Mouse (Mus musculus): ENCODE data around the gene Rnf145. TPM values are rescaled to one million over a fixed set of nuclear protein-coding genes. Genes with fewer than 3 reads are reported as not detected.

Rnf145 gene
- polyA plus RNA-seq (2017; shearing (Covaris generic)) = 10 to 100 TPM; 49.3 to 67.5 (median 63.5) TPM

GRCm38 (mm10) chr11:44518281-44519095 is at the start of gene Rnf145:
Gene Rnf145, plus strand, starts transcription at chr11:44518964.
- peak; percentile 36 for ATAC-seq

DNA sequence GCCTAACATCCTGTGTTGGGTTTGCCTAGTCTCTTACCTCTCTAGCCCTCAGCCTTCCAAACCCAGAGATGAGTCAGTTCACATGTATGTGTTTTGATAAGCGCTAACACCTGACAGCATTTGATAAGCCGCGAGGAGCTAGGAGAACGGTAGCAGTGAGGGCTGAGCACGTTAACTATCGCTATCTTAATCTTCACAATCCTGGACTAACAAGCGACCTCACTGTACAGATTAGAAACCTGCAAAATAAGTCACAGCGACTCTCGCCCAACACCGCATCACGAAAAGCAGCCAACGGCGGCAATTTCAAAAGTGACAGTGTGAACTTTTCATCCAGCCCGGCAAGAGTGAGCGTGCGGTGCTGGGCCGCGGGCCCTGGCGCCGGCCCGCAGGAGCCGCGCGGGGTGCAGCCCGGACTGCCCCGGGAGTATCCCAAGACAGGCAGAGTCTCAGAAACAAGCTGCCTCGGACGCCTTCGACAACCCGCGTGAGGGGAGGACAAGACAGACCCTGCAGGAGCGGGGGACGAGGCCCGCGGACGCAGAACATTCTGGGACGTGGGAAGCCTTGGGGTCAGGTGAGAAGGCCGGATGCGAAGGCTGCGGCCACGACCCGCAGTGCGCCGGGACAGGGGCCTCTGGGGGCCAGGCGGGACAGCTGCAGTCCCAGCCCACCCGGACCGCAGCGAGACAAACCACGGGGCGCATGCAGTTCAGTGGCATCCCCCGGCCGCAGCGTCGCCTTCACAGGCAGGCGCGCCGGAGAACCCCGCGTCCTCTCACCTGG is 48.9 kb upstream of the Rnf145 start:
- peak; percentile 55 for ATAC-seq

- ATAC-seq = peak; percentile 79
Measured at GRCm38 (mm10) chr11:44470432-44471336, 48.1 kb upstream of the Rnf145 start, which contains the start of gene Ublcp1. Gene Ublcp1, minus strand, starts transcription at chr11:44470498.

DNA sequence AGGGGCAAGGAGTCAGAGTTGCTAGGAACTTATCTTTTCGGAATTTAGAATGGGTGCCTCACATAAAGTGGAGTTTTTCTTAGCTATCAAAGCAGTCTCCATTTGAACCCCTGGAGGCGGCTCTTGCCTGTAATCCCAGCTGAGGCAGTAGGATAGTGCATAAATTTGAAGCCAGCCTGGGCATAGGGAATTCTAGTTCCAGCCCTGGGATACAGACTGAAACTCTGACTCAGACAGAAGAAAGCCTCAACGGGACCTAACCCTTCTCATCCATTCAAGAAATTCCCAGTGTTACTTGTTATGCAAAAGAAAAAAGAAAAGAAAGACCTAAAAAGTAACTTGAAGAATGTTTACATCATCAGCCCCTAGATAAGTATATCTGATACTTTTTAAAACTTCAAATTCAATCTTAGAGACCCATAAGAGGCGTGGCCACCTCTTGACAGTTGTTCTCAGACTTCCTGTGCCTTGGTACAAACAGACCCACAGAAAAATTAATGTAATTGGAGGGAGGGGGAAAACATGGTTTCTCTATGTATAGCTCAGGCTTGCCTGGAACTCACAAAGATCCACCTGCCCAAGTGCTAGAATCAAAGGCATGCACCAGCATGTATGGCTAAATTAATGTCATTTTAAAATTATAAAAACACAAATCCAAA is 47.3 kb upstream of the Rnf145 start:
- no peak for ATAC-seq

DNA sequence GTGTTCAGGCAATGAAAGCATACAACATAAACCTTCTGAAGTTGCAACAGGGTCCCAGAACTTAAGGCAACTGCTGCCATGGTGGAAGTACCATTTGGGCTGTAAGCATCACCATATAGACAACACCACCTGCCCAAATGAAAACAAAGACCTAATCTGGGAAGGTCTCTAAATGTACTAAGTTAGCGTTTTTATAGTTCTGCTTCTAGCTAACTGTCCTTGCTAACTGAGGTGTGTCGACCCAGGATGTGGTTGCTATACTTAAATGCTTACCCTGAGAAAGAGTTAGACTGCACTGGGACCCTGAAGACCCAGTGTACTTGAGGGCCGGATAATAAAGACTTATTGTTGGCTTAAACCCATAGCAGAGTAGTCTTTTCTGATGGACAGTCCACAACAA is 43.3 kb upstream of the Rnf145 start:
- ATAC-seq = no peak

- ATAC-seq = peak; percentile 67
Measured at GRCm38 (mm10) chr11:44476445-44476844, 42.3 kb upstream of the Rnf145 start.

DNA sequence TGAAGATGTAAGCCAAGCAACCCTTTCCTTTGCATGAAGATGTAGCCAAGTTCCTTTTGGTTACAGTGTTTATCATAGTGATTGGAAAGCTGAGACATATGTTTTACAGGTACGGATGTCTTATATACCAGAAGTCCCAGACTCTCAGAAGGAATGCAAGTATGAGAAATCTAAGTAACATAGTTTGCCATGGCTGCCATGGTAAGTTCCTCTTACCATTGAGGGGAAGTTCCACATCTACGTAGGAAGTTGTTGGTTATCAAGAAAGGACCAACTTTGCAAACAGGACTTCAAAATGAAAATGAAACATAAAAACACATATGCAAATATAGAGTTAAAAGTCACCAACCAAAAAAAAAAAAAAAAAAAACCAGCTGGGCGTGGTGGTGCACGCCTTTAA is 40.4 kb upstream of the Rnf145 start:
- ATAC-seq = no peak

GRCm38 (mm10) chr11:44480246-44480645 is 38.5 kb upstream of the Rnf145 start:
- no peak for ATAC-seq

DNA sequence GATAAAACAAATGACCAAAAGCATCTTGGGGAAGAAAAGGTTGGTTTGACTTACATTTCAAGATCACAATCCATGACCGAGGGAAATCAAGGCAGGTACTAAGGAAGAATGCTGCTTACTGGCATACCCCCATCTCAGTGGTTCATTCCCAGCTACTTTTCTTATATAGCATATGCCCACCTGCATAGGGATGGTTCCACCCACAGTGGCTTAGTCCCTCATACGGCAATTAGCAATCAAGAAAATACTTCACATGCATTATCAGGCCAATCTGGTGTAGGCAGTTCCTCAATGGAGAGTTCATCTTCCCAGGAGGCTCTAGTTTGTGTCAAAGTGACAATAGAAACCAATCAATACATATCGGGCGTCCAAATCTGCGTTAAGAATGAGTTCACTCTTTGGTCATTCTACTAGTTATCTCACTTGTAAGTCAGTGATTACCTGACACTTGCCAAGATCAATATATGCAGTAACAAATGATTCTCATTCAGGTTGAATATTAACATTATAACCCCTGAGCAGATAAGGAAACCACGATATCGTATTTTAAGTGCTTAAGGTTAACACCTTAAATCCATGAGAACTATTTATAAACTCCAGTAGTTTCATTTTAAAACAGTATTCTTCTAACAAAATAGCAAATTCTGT is 33.6 kb upstream of the Rnf145 start:
- no peak for ATAC-seq

GRCm38 (mm10) chr11:44489117-44489516 is 29.6 kb upstream of the Rnf145 start:
- no peak for ATAC-seq

DNA sequence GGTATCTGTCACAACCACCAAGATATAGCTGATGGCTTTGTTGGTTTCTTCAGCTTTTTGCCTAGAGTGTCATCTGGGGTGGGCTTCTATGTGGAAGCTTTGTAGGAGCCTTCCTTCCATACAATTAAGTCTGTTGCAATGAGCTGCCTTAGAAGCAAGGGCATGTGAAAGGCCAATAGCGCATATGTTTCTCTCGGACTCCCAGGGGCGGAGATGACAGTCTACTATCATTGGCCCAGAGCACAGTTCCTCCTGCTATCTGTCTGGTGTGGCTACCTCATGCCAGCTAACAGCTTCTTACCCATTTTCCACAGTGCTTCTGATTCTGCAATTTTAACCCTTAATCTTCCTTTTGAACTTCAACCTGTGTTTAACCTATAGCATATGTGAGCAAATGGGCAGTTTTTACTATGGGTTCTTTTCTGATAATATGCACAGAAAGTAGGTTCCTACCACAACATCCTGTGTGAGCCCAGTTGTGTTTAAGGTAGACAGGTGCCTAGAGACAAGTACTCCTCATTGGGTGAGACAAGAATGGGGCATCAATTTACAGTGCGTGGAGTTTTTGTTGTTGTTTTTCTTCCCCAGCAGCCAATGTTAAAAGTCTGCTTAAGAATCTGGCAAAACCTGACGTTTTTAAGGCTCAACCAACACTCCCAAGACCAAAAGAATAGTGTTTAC is 24.0 kb upstream of the Rnf145 start:
- peak; percentile 54 for ATAC-seq

DNA sequence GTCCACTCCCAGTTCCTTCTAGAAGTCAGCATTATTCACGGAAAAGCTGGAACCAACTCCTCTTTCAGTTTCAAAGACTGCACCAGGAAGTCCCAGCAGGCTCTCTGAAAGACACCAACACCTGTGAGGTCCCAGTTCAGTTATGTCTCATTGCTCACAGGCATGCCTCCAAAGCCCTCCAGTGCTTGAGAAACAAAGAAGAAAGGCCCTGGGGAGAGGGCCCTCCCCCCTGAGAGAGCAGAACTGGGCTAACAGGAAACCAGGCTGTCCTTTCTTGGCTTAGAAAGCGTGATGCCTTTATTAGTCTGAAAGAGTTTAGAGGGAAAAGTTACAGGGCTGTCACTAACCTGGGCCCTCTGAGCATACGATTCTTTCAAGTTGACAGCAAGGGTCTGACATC is 22.5 kb upstream of the Rnf145 start:
- ATAC-seq = peak; percentile 64

DNA sequence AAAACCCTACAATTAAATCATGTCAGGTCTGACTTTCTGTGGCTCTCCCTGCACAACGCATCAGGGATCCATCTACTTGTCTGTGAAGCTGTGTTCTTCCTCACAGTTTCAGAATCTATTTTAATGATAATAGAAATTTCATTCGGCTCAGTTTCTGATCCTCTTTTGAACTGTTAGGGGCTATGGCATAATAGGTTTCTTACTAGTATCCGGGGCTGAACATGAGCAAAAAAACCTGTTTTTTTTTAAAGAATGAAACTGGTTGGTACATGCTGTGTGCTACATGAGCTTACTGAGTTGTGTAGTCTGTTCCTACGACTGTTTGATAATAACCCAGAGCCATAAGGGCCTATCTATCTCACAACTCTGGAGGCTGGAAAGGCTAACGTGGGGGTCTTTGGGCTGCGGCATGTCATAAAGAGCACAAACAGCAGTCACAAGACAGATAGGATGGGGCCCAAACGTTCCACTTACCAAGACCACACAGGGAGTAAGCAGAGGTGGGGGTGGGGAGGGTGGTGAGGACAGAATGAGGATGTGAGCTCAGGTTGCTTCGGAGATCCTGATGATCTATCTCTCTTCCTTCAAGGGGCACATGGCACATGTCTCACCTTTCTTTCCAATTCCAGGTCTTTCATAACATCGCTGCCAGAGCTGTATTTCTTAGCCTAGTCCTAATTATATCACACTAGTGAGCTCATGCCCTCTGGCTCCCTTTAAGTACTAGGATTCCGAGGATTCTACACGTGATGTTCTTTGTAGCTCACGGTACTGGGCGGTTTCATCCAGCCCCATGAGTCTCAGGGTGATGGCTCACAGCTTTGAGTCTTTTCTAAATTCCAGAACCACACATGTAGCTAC is 20.1 kb upstream of the Rnf145 start:
- ATAC-seq = no peak

DNA sequence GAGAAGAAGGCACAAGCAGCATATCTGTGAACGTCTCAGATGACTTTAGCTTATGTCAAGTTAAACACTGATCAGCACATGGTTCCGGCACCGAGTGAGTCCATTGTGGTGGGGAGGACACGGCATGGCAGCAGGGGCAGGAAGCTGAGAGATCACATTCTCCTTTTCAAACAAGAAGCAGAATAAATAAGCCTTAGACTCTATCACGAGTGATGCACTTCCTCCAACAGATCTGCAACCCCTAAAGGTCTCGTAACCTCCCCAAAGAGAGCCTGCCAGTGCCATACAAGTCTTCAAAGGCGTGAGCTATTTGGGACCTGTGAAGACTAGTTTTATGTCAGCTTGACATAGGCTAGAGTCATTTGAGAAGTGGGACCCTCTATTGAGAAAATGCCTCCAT is 17.8 kb upstream of the Rnf145 start:
- peak; percentile 41 for ATAC-seq

DNA sequence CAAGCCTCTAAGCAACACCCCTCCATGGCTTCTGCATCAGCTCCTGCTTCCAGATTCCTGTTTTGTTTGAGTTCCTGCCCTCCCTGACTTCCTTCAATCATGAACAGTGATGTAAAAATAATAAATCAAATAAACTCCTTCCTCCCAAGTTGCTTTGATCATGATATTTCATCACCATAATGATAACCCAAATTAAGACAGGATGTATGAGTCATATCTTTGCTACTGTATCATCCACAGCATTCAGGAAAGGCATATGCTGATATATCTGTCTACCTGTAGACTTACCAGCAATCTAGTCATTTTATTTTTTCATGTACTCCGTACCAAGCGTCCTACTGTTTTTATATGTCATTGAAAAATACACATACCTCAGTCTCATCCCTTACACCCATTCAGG is 17.3 kb upstream of the Rnf145 start:
- ATAC-seq = peak; percentile 91

DNA sequence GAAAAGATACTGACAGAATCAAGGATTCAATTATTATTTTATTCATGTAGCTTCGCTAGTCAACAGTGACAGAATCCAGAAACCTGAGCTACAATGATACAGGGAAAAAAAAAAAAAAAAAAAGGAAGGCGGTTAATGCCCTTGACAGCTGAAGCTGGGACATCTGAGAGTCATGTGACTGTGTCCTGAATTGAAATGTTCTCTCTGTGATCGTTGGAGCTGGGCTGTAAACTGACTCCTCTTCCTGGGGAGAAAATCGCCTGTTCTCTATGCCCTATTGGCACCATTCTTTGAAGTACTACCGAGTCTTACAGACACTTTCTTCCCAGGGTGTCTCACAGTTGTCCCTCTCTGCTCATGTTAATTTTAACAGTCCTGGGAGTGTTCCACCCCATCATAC is 15.8 kb upstream of the Rnf145 start:
- no peak for ATAC-seq

DNA sequence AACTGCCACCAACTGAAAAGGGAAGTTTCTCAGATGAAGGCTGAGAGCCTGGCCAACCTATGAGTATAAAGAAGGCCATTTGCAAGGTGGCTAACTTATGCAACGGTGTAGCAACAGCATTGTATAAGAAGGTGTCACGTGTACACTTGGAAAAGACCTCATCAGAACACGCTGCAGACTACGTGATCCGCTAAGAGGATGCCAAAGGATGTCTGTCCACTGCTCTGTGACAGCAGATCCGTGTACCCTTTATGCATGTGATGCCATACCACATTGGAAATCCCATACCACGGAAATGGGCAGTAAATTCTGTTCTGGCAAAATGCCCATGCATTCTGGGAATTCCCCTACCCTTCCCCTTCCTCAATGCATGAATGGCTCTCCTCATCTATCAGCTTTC is 14.6 kb upstream of the Rnf145 start:
- no peak for ATAC-seq

- no peak for ATAC-seq
Measured at GRCm38 (mm10) chr11:44504761-44505160, 14.0 kb upstream of the Rnf145 start.

- ATAC-seq = no peak
Measured at GRCm38 (mm10) chr11:44508876-44509275, 9.9 kb upstream of the Rnf145 start.

GRCm38 (mm10) chr11:44509906-44510305 is 8.9 kb upstream of the Rnf145 start:
- ATAC-seq = no peak
